Mouse (Mus musculus) MEL (cell line): ENCODE measurements around the gene Pi4kb. TPM values are rescaled to one million over a fixed set of nuclear protein-coding genes. Genes with fewer than 3 reads are reported as not detected.
A peak's percentile ranks its signal among the peaks of the same experiment; 100 is the strongest.

Experiments
- DNase-seq: peaks from one replicate; pipeline ENCODE4 v3.0.0; 2011; ENCODE audit warnings: low read depth, low spot score
- H3K27ac ChIP-seq: 2 replicates; pipeline ENCODE4 v1.5.1; 2012; ENCODE audit warnings: low read depth, mild to moderate bottlenecking, control low read depth, low read length, moderate library complexity; ENCODE audit not compliant: control insufficient read depth
- H3K27me3 ChIP-seq, 2 experiments: fragments of 150-350 bp in 1 of 2; sonication (generic) in 1 of 2; 2 replicates each; pipeline ENCODE4 v1.6.1; 2012; ENCODE audit warnings: low read length in 2 of 2, mild to moderate bottlenecking in 2 of 2, improper control_type of control experiment in 1 of 2, moderate library complexity in 1 of 2; ENCODE audit not compliant: insufficient read depth in 2 of 2, control insufficient read depth in 1 of 2
- H3K36me3 ChIP-seq, 2 experiments: 2 replicates each; pipeline ENCODE4 v1.6.1; 2012 to 2014; ENCODE audit warnings: low read length in 2 of 2, improper control_type of control experiment in 1 of 2, inconsistent platforms in 1 of 2, mild to moderate bottlenecking in 1 of 2; ENCODE audit not compliant: insufficient read depth in 2 of 2, control insufficient read depth in 1 of 2
- H3K4me1 ChIP-seq, 2 experiments: fragments of 150-350 bp in 1 of 2; sonication (generic) in 1 of 2; 2 replicates each; pipeline ENCODE4 v1.6.1; 2012; ENCODE audit warnings: low read length in 2 of 2, improper control_type of control experiment in 1 of 2, mild to moderate bottlenecking in 1 of 2; ENCODE audit not compliant: insufficient read depth in 2 of 2, control insufficient read depth in 1 of 2
- H3K4me3 ChIP-seq, 2 experiments: fragments of 150-350 bp in 1 of 2; sonication (generic) in 1 of 2; 2 replicates each; pipeline ENCODE4 v1.5.1; 2012; ENCODE audit warnings: low read depth in 2 of 2, low read length in 2 of 2, mild to moderate bottlenecking in 2 of 2, moderate library complexity in 2 of 2, control low read depth in 1 of 2, improper control_type of control experiment in 1 of 2; ENCODE audit not compliant: control insufficient read depth in 1 of 2, insufficient read depth in 1 of 2
- H3K79me2 ChIP-seq: 2 replicates; pipeline ENCODE4 v1.6.1; 2012; ENCODE audit warnings: mild to moderate bottlenecking, low read length, moderate library complexity; ENCODE audit not compliant: control insufficient read depth, poor library complexity, insufficient read depth
- H3K9ac ChIP-seq: 2 replicates; pipeline ENCODE4 v1.6.1; 2012; ENCODE audit warnings: low read depth, mild to moderate bottlenecking, control low read depth, low read length, moderate library complexity; ENCODE audit not compliant: control insufficient read depth, poor library complexity, severe bottlenecking
- H3K9me3 ChIP-seq: fragments of 150-350 bp; sonication (generic); replicated peaks from 2 replicates; pipeline ENCODE4 v1.6.1; 2012; ENCODE audit warnings: mild to moderate bottlenecking, low read length, improper control_type of control experiment, moderate library complexity; ENCODE audit not compliant: insufficient read depth
- BHLHE40 ChIP-seq: IDR thresholded peaks from 2 replicates; pipeline ENCODE4 v1.6.1; 2012; ENCODE audit warnings: low read depth, mild to moderate bottlenecking, inconsistent platforms, low read length, improper control_type of control experiment, borderline replicate concordance
- CHD1 ChIP-seq: IDR thresholded peaks from 2 replicates; pipeline ENCODE4 v1.6.1; 2012; ENCODE audit warnings: low read depth, mild to moderate bottlenecking, inconsistent platforms, low read length, improper control_type of control experiment
- CTCF ChIP-seq, 3 experiments: IDR thresholded peaks in 2 of 3; conservative IDR thresholded peaks in 1 of 3; 2 replicates each; pipeline ENCODE4 v1.5.1; 2011 to 2012; ENCODE audit warnings: low read length in 3 of 3, low read depth in 2 of 3, mild to moderate bottlenecking in 2 of 3, improper control_type of control experiment in 1 of 3, inconsistent platforms in 1 of 3, mixed read lengths in 1 of 3, moderate library complexity in 1 of 3; ENCODE audit not compliant: control insufficient read depth in 1 of 3, insufficient read depth in 1 of 3, poor library complexity in 1 of 3, severe bottlenecking in 1 of 3
- E2F4 ChIP-seq: IDR thresholded peaks from 2 replicates; pipeline ENCODE4 v1.6.1; 2011; ENCODE audit warnings: low read depth, low read length, improper control_type of control experiment, borderline replicate concordance
- EP300 ChIP-seq, 2 experiments: IDR thresholded peaks; 2 replicates each; pipeline ENCODE4 v1.6.1; 2011; ENCODE audit warnings: improper control_type of control experiment in 2 of 2, low read length in 2 of 2, low read depth in 1 of 2, mild to moderate bottlenecking in 1 of 2
- ETS1 ChIP-seq: IDR thresholded peaks from 2 replicates; pipeline ENCODE4 v1.6.1; 2012; ENCODE audit warnings: low read depth, mild to moderate bottlenecking, inconsistent platforms, low read length, improper control_type of control experiment, moderate library complexity
- GATA1 ChIP-seq: IDR thresholded peaks from 2 replicates; pipeline ENCODE4 v1.6.1; 2011; ENCODE audit warnings: low read depth, low read length, improper control_type of control experiment
- HCFC1 ChIP-seq: IDR thresholded peaks from 2 replicates; pipeline ENCODE4 v1.6.1; 2012; ENCODE audit warnings: low read depth, mild to moderate bottlenecking, inconsistent platforms, low read length, improper control_type of control experiment, moderate library complexity
- JUND ChIP-seq: IDR thresholded peaks from 2 replicates; pipeline ENCODE4 v1.6.1; 2011; ENCODE audit warnings: low read depth, mild to moderate bottlenecking, improper control_type of control experiment, low read length
- KAT2A ChIP-seq: conservative IDR thresholded peaks from 2 replicates; pipeline ENCODE4 v1.6.1; 2012; ENCODE audit warnings: low read depth, low read length, improper control_type of control experiment, inconsistent platforms
- MAX ChIP-seq: IDR thresholded peaks from 2 replicates; pipeline ENCODE4 v1.6.1; 2011; ENCODE audit warnings: low read length, improper control_type of control experiment
- MAZ ChIP-seq: IDR thresholded peaks from 2 replicates; pipeline ENCODE4 v1.6.1; 2012; ENCODE audit warnings: low read depth, mild to moderate bottlenecking, inconsistent platforms, low read length, improper control_type of control experiment
- MEF2A ChIP-seq: IDR thresholded peaks from 2 replicates; pipeline ENCODE4 v1.6.1; 2014; ENCODE audit warnings: low read depth, mild to moderate bottlenecking, inconsistent platforms, low read length, improper control_type of control experiment; ENCODE audit not compliant: poor library complexity, insufficient replicate concordance, severe bottlenecking; ENCODE audit errors: extremely low read depth
- NELFE ChIP-seq: IDR thresholded peaks from 2 replicates; pipeline ENCODE4 v1.6.1; 2011; ENCODE audit warnings: low read depth, low read length, improper control_type of control experiment
- RAD21 ChIP-seq: IDR thresholded peaks from 2 replicates; pipeline ENCODE4 v1.6.1; 2011; ENCODE audit warnings: mild to moderate bottlenecking, low read depth, low read length, improper control_type of control experiment
- SIN3A ChIP-seq: IDR thresholded peaks from 2 replicates; pipeline ENCODE4 v1.6.1; 2012; ENCODE audit warnings: low read length, improper control_type of control experiment, inconsistent platforms
- TAL1 ChIP-seq: IDR thresholded peaks from 2 replicates; pipeline ENCODE4 v1.6.1; 2012; ENCODE audit warnings: mild to moderate bottlenecking, inconsistent platforms, low read length, moderate library complexity, mixed read lengths
- TBP ChIP-seq: IDR thresholded peaks from 2 replicates; pipeline ENCODE4 v1.8.0; 2011; ENCODE audit warnings: low read depth, low read length, improper control_type of control experiment
- TCF12 ChIP-seq: IDR thresholded peaks from 2 replicates; pipeline ENCODE4 v1.6.1; 2014; ENCODE audit warnings: low read depth, mild to moderate bottlenecking, inconsistent platforms, low read length, improper control_type of control experiment, moderate library complexity
- USF2 ChIP-seq, 2 experiments: IDR thresholded peaks; 2 replicates each; pipeline ENCODE4 v1.6.1; 2011 to 2012; ENCODE audit warnings: improper control_type of control experiment in 2 of 2, low read length in 2 of 2, borderline replicate concordance in 1 of 2, inconsistent platforms in 1 of 2, low read depth in 1 of 2, mild to moderate bottlenecking in 1 of 2; ENCODE audit not compliant: insufficient read depth in 1 of 2
- ZKSCAN1 ChIP-seq: IDR thresholded peaks from 2 replicates; pipeline ENCODE4 v1.6.1; 2012; ENCODE audit warnings: low read depth, mild to moderate bottlenecking, inconsistent platforms, low read length, improper control_type of control experiment, moderate library complexity
- ZMIZ1 ChIP-seq: IDR thresholded peaks from 2 replicates; pipeline ENCODE4 v1.6.1; 2012; ENCODE audit warnings: low read depth, mild to moderate bottlenecking, inconsistent platforms, low read length, improper control_type of control experiment, moderate library complexity
- ZNF384 ChIP-seq: IDR thresholded peaks from 2 replicates; pipeline ENCODE4 v1.6.1; 2012; ENCODE audit warnings: low read depth, mild to moderate bottlenecking, inconsistent platforms, low read length, improper control_type of control experiment
- polyA plus RNA-seq, 2 experiments: library from polyadenylated mRNA; stranded (reverse) in 1 of 2; unstranded in 1 of 2; fragments of >175 nt in 1 of 2; fragments of >200 nt in 1 of 2; gene quantifications; 2 replicates each; pipeline versions ENCODE4 v1.2.1 to v1.2.4; 2012; ENCODE audit warnings: low replicate concordance in 2 of 2, low read depth in 1 of 2; ENCODE audit not compliant: insufficient read length in 2 of 2, insufficient read depth in 1 of 2, missing spikeins in 1 of 2
- total RNA-seq: library from RNA; depleted of rRNA; stranded (reverse); fragments of 300-350 nt; gene quantifications from 2 replicates; pipeline ENCODE4 v1.2.3, GENCODE M21; 2012

Gene Pi4kb
- total and polyA plus RNA-seq, 3 experiments = 45.0 to 56.7 TPM; not detected in 1

DNA sequence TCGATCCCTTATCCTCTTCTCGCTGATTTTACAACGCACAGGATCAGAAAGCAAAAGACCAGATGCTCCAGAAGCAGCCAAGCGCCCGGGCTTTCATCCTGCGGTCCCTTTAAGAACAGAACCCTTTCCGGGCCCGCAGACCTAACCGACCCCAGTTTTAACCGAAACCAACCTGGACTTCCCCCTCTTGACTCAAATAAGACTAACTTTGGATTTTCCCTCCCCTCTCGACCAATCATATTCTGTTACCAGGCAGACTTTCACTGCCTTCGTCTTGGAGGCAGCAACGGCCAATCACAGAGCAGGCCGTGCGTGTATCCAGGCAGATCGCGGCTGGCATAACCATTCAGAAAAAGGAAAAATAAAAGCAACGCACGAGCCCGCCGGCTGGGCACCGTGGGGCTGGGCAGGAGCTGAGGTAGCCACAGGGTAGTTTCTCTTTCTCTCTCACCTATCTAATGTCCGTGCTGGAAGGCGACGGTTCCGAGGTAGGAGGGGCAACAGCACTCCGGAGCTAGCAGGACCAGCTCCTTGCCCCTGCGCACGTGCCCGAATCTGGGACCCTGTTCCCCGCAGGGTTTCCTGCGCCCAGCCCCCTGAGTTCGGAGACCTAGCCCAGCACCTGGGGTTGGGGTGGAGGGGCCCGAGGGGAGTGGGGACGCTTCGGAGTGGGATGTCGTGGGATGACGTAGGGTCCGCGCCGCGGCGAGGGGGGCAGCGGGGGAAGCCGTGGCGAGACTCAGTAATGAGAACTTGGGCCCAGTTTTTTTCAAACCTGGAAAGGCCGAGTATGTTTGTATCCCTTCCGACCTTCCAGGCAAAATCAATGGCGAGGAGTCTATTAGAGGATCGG lies 20.5 kb upstream of the Pi4kb start, which contains the start of gene Rfx5 (continued):
- TF ChIP-seq ETS1 (no peak; the same call in 1 of the 2 replicates), ZKSCAN1 (no peak), ZMIZ1 (peak; percentile 51; the same call in 1 of the 2 replicates), MAX (peak; percentile 82), SIN3A (peak; percentile 89)

DNA sequence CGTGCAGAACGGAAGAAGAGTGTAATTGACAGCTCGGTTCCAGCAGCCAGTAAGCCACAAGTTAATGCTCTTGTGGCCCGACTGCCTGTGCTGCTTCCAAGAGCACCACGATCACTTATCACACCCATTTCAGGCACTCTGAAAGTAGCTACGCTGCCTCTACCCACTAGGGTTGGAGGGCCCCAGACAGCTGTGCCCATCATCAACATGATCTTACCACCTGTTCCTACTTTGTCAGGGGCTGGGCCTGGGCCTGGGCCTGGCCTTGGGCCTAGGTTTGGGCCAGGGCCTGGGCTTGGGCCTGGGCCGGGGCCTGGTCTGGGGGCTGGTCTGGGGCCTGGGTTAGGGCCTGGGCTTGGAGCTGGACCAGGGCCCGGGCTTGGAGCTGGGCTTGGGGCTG lies 16.2 kb upstream of the Pi4kb start:
- TF ChIP-seq CHD1 (no peak), KAT2A (no peak), TBP (no peak), TCF12 (no peak), MAZ (no peak), HCFC1 (no peak), JUND (no peak), RAD21 (no peak), USF2 (IDR thresholded peaks at IDR 0.05; ENCODE audit: borderline replicate concordance in 1 of 2, insufficient read depth in 1 of 2, low read depth in 1 of 2, low read length in 2 of 2) (no peak), EP300 (IDR thresholded peaks at IDR 0.05; ENCODE audit: low read depth in 1 of 2, low read length in 2 of 2) (no peak), GATA1 (no peak), E2F4 (no peak), BHLHE40 (no peak)
- peaks cover 4 to 7% of the 10 kb centered on the region in 2 experiments; a peak in 3 of 4 replicates for H3K4me1 ChIP-seq

DNA sequence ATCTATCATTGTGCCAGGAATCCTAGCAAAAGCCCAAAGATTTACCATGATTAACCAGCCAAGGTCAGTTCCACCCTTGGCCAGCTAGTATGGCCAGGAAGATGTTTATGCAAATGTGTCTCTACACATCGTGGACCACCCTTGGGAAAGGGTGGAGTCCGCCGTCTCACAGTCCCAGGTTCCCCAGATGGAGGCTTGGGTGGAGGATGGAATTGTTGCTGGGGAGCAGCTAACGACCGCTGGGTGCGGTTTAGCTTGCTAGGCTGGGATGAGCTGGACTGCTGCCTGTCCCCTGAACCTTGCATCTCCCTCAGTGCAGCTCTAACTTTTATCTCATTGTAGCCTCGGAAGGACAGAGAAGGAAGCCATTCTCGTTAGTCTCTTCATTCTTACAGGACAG lies 14.7 kb upstream of the Pi4kb start:
- H3K9me3 ChIP-seq = no peaks in the 10 kb centered on the region
- H3K36me3 ChIP-seq = peaks cover 3 to 5% of the 10 kb centered on the region in 2 experiments
- no peak overlapping the region for H3K27ac ChIP-seq

More for the DNA sequence above, 16.2 kb upstream of the Pi4kb start:
- H3K36me3 ChIP-seq = peaks cover 5 to 7% of the 10 kb centered on the region in 2 experiments
- H3K27me3 ChIP-seq = no peaks in the 10 kb centered on the region
- H3K4me3 ChIP-seq = no peak overlapping the region
- H3K79me2 ChIP-seq = peaks cover 3% of the 10 kb centered on the region
- no peak overlapping the region for H3K9ac ChIP-seq
- DNase-seq = no peak
- H3K9me3 ChIP-seq = no peaks in the 10 kb centered on the region
- no peak overlapping the region for H3K27ac ChIP-seq

More for the DNA sequence above, 14.7 kb upstream of the Pi4kb start:
- TF ChIP-seq TCF12 = no peak
- no peak for TF ChIP-seq TAL1
- TF ChIP-seq ZNF384 = no peak
- TF ChIP-seq MEF2A = no peak
- TF ChIP-seq CTCF (IDR thresholded peaks at IDR 0.05 in 2 of 3, conservative IDR thresholded peaks at IDR 0.05 in 1 of 3; ENCODE audit: control insufficient read depth in 1 of 3, insufficient read depth in 1 of 3, low read depth in 2 of 3, low read length in 3 of 3, poor library complexity in 1 of 3, severe bottlenecking in 1 of 3) = no peak
- no peak for TF ChIP-seq USF2 (IDR thresholded peaks at IDR 0.05; ENCODE audit: borderline replicate concordance in 1 of 2, insufficient read depth in 1 of 2, low read depth in 1 of 2, low read length in 2 of 2)
- no peak for TF ChIP-seq NELFE
- TF ChIP-seq EP300 (IDR thresholded peaks at IDR 0.05; ENCODE audit: low read depth in 1 of 2, low read length in 2 of 2) = no peak
- H3K9ac ChIP-seq = no peak overlapping the region
- H3K4me1 ChIP-seq = peaks cover under 1 to 5% of the 10 kb centered on the region in 2 experiments; a peak in 3 of 4 replicates
- no peaks in the 10 kb centered on the region for H3K27me3 ChIP-seq
- no peaks in the 10 kb centered on the region for H3K79me2 ChIP-seq
- no peak overlapping the region for H3K4me3 ChIP-seq
- no peak for DNase-seq
